Comparison of ENCODE assay signal across 14 mouse cellular contexts in genomic region chr2:19011443-19011842, GRCm38 (mm10). TPM values are rescaled to one million over a fixed set of nuclear protein-coding genes. Genes with fewer than 3 reads are reported as not detected.
DNase-seq lines count a peak whose midpoint lies in the region; ATAC-seq and TF ChIP-seq lines count a peak whose summit lies in the region.
"Had no signal": no experiment of that assay in that cellular context is flagged by ENCODE, and none has a peak within 500 bp of the region (broad histone marks: within the 10 kb centered on the region; RNA-seq: fewer than 3 reads in every experiment).

No protein-coding gene starts in this region.

- DNase-seq in spleen, adult 12 weeks (ENCODE audit: low spot score): peak; percentile 54
- DNase-seq in spleen, adult 18-20 months: no peak
- no peak for DNase-seq in layer of hippocampus, adult 2 months (ENCODE audit: low spot score in 2 of 2)
- no peak for DNase-seq in cerebellum, adult 8-10 months
- no peak for DNase-seq in gastrocnemius, adult 2 months
- DNase-seq: cerebellum, adult 9-10 months; lung, adult 2 months; thymus, postnatal 14 days had no signal

- peak overlapping the region; percentile 91 for H3K27ac ChIP-seq in liver, embryonic 16.5 days (ENCODE audit: low read length)
- no peak overlapping the region for H3K27ac ChIP-seq in layer of hippocampus, adult 2 months
- no peak overlapping the region for H3K27ac ChIP-seq in gastrocnemius, adult 2 months
- H3K27ac ChIP-seq: hindbrain, embryonic 10.5 days; midbrain, embryonic 10.5 days had no signal

- H3K4me2 ChIP-seq in liver, embryonic 16.5 days (ENCODE audit: low read depth, low read length): peak overlapping the region; percentile 54

- H3K4me1 ChIP-seq in erythroblast, embryonic 14.5 days (ENCODE audit: control insufficient read depth): peaks cover 56% of the 10 kb centered on the region
- peaks cover 11% of the 10 kb centered on the region for H3K4me1 ChIP-seq in liver, embryonic 16.5 days (ENCODE audit: control insufficient read depth, low read depth, low read length)
- H3K4me1 ChIP-seq: hindbrain, embryonic 10.5 days had no signal

- no peak for TF ChIP-seq CTCF in layer of hippocampus, adult 2 months (conservative IDR thresholded peaks at IDR 0.05)
- no peak for TF ChIP-seq CTCF in gastrocnemius, adult 2 months (IDR thresholded peaks at IDR 0.05)

- H3K4me3 ChIP-seq in erythroblast, embryonic 14.5 days (replicated peaks): peak overlapping the region; percentile 60
- H3K4me3 ChIP-seq in liver, embryonic 16.5 days (ENCODE audit: low read depth, low read length): peak overlapping the region; percentile 51
- H3K4me3 ChIP-seq in layer of hippocampus, adult 2 months: no peak overlapping the region
- no peak overlapping the region for H3K4me3 ChIP-seq in gastrocnemius, adult 2 months
- H3K4me3 ChIP-seq: hindbrain, embryonic 10.5 days; midbrain, embryonic 10.5 days had no signal

- H3K36me3 ChIP-seq in erythroblast, embryonic 14.5 days (ENCODE audit: control insufficient read depth): peaks cover 7% of the 10 kb centered on the region
- no peaks in the 10 kb centered on the region for H3K36me3 ChIP-seq in liver, embryonic 16.5 days (ENCODE audit: control insufficient read depth, insufficient read depth)
- H3K36me3 ChIP-seq: hindbrain, embryonic 10.5 days; midbrain, embryonic 10.5 days had no signal

- 24% methylated on average over 6 of the region's 6 CpGs for WGBS in liver, embryonic 16.5 days (ENCODE audit: insufficient replicate concordance)

- H3K9me3 ChIP-seq in erythroblast, embryonic 14.5 days (ENCODE audit: control insufficient read depth, low read length): no peaks in the 10 kb centered on the region
- H3K9me3 ChIP-seq in liver, embryonic 16.5 days (replicated peaks; ENCODE audit: control insufficient read depth, low read length): no peaks in the 10 kb centered on the region
- H3K9me3 ChIP-seq: hindbrain, embryonic 10.5 days; midbrain, embryonic 10.5 days had no signal

- no peaks in the 10 kb centered on the region; the same call in none of the 2 replicates for H3K27me3 ChIP-seq in erythroblast, embryonic 14.5 days (ENCODE audit: control insufficient read depth)
- no peaks in the 10 kb centered on the region for H3K27me3 ChIP-seq in liver, embryonic 16.5 days (ENCODE audit: control insufficient read depth, insufficient read depth, low read depth, low read length)

- H3K9ac ChIP-seq in liver, embryonic 16.5 days (ENCODE audit: low read depth, low read length): peak overlapping the region; percentile 46; the same call in 1 of the 2 replicates

- peak; percentile 99 for ATAC-seq in liver, embryonic 16.5 days (ENCODE audit: low read depth)
- ATAC-seq: inflammation-experienced regulatory T-cells, adult 6 months; Patski had no signal

- intact Hi-C loops in gastrocnemius, adult 2 months (cut with DNase I): no loop called here

RNA-seq across cellular contexts. Expression of gene 4930426L09Rik, which starts 13.3 kb away (rescaled TPM):
- not detected in 2 replicates for polyA plus RNA-seq in erythroblast, embryonic 14.5 days (2012)
- 0.12 and 0.15 TPM in 2 replicates for polyA plus RNA-seq in liver, embryonic 16.5 days (2015; fragmentation: Nextera tagmentation; extraction: Ambion mirVana)
- 1 to 10 TPM in 1 of 2 experiments, under 1 TPM in 1; 0.88 to 1.2 TPM for total RNA-seq in layer of hippocampus, adult 2 months (2021)
- not detected for total RNA-seq in gastrocnemius, adult 2 months (2021)

RNA-seq across cellular contexts. Expression of gene Pip4k2a, which starts 13.5 kb away (rescaled TPM):
- 3.8 and 6.1 TPM in 2 replicates for polyA plus RNA-seq in erythroblast, embryonic 14.5 days (2012)
- polyA plus RNA-seq in liver, embryonic 16.5 days (2015; fragmentation: Nextera tagmentation; extraction: Ambion mirVana): 13.5 and 14.6 TPM in 2 replicates
- 10 to 100 TPM; 51.5 to 56.6 TPM for total RNA-seq in layer of hippocampus, adult 2 months (2021)
- 1 to 10 TPM; 3.1 to 4.5 TPM for total RNA-seq in gastrocnemius, adult 2 months (2021)

Comparison
In these comparisons a context has a peak if more than half of its experiments do, and no peak if none do; other contexts are left out.
1. H3K4me3 ChIP-seq: peak in erythroblast, embryonic 14.5 days (single experiment) and liver, embryonic 16.5 days (single experiment); none in layer of hippocampus, adult 2 months (single experiment) and gastrocnemius, adult 2 months (single experiment).
2. RNA of gene Pip4k2a, which starts 13.5 kb away (total RNA-seq): 51.5 to 56.6 TPM in layer of hippocampus, adult 2 months; 3.1 to 4.5 TPM in gastrocnemius, adult 2 months; every median in the first group is over 4 times any median in the second.